Mouse (Mus musculus): Measurements from ENCODE around the gene Tnfrsf13b. TPM values are rescaled to one million over a fixed set of nuclear protein-coding genes. Genes with fewer than 3 reads are reported as not detected.

Tnfrsf13b gene
- total RNA-seq (2021) = 1 to 10 TPM in 1 of 2 experiments, under 1 TPM in 1; 0.99 to 1.4 TPM
- long read RNA-seq, experiment 1, partial matches to known transcripts = 0 of 3 reads
- long read RNA-seq, experiment 1, other reads (novel, unspliced or antisense) = 0 of 3 reads
- long read RNA-seq, experiment 2, transcript Tnfrsf13b-205 (3 exons, 764 nt) = major isoform, 5 of 6 reads
- long read RNA-seq, experiment 2, partial matches to known transcripts = 0 of 6 reads
- long read RNA-seq, experiment 2, other reads (novel, unspliced or antisense) = 0 of 6 reads

- no peak for DNase-seq (ENCODE audit: low spot score in 2 of 2)
These were observed at the start of gene Tnfrsf13b for GRCm38 (mm10) chr11:61126606-61127355. Gene Tnfrsf13b (plus strand): TSS chr11:61126755.

DNA sequence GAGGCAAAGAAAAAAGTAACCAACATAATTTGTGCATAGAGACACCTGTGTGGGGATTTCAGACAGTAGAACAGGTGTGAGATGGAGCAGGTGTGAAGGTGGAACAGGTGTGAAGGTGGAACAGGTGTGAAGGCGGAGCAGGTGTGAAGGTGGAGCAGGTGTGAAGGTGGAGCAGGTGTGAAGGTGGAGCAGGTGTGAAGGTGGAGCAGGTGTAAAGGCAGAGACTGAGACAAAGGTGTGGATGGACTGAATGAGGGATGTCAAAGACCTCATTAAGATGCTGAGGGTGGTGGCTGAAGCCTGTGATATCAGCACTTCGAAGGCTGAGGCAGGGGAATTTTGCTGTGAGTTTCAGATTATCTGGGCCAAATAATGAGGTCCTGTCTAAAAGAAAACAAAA lies 44.9 kb upstream of the Tnfrsf13b start:
- no peak for DNase-seq (ENCODE audit: low spot score in 2 of 2)

GRCm38 (mm10) chr11:61090195-61090594 lies 36.4 kb upstream of the Tnfrsf13b start:
- no peak for DNase-seq (ENCODE audit: low spot score in 2 of 2)

DNA sequence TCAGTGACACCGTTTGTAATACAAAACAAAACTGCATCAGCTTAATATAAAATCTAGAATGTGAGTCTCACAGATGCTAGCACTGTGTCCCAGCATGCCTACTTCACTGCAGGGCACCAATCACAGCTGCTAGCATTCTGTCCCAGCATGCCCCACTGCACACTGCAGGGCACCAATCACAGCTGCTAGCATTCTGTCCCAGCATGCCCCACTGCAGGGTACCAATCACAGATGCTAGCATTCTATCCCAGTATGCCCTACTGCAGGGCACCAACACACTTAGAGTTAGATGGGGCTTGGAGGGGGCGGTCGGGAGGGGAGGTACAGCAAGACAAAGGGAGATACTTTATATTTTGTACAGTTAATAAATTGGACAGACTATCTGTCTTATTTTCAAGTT lies 35.4 kb upstream of the Tnfrsf13b start:
- no peak for DNase-seq (ENCODE audit: low spot score in 2 of 2)

DNA sequence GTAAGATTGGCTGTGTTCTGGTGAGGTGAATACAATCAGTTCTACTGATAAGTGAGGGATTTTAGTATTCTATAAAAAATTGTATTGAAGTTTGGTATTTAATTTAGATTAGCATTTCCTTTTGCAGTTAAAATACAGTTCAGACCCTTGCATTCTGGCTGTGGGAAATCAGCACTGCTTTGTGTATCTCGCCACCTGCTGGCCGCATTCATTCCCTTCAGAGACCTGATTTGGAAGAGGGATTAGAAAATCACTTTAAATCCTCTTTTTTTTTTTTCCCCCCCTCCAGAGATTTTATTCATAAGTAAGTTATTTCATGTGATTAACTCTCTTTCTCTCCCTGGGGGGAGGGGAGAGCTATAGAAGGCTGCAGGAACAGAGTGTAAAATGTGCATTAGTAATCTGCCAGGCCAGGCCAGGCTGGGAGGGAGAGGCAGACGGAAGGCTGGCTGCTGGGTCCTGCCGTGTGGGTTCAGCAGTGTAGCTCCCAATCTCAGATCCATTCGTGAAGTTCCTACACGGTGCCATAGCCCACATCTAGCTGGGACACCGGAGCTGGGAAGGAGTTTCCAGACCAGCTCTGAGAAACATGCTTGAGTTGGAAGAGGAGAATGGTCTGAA lies 34.8 kb upstream of the Tnfrsf13b start:
- peak; percentile 62 to 87 for DNase-seq (ENCODE audit: low spot score in 2 of 2)

GRCm38 (mm10) chr11:61098046-61098445 lies 28.5 kb upstream of the Tnfrsf13b start:
- DNase-seq (ENCODE audit: low spot score in 2 of 2) = no peak

- DNase-seq (ENCODE audit: low spot score in 2 of 2) = no peak
These were observed 23.9 kb upstream of the Tnfrsf13b start for GRCm38 (mm10) chr11:61102397-61103339.

DNA sequence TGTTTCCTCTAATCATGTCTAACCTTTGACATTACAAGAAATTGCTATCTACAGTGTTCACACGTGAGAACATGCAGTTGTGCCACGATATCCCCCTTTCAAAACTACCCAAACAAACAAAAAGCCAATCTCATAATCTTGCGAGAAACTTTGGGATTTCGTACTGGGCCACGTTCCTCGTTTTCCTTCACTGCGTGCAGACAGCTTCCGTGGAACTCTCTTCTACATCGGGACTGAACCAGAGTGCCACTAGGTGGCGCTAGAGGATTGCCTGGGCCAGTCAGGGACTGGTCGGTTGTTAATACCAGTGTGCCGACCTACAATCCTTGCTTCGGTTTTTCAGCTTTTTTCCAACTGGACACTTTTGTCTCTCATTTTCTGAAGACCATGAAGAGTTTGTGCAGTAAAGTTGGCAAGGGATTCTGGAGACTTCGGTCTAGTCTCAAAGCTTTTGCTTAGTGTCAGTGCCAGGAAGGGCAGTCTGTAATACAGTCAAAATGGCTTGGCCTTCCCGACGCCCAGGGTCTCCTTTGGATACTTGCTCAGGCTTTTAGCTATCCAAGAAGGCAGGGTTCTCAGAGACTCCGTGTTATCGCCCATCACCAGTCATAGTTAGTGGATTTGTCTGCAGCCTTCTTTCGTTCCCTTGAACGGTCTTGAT lies 22.2 kb upstream of the Tnfrsf13b start:
- DNase-seq (ENCODE audit: low spot score in 2 of 2) = peak; percentile 78 to 90

DNA sequence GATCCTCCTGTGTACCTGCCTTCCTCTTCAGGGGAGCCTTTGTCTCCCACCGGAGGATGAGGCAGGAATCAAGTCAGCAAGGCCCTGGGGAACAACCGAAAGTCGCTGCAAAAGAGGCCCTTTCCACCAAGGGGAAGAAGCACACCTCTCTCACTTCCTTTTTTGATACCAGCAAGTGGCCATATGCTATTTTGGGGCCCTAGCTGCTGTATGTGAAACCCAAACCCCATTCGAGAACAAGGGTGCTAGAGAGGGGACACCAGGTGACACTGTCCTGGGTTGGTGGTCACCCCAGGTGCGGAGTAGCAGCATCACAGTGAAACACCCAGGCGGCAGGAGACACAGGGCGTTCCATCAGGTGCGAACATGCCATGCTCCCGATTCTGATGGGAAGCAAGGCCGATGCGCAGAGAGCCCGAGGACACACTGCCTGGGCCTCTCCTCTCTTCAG lies 17.6 kb upstream of the Tnfrsf13b start:
- DNase-seq (ENCODE audit: low spot score in 2 of 2) = no peak

GRCm38 (mm10) chr11:61109707-61110106 lies 16.8 kb upstream of the Tnfrsf13b start:
- no peak for DNase-seq (ENCODE audit: low spot score in 2 of 2)

GRCm38 (mm10) chr11:61110113-61110512 lies 16.4 kb upstream of the Tnfrsf13b start:
- DNase-seq (ENCODE audit: low spot score in 2 of 2) = no peak

DNA sequence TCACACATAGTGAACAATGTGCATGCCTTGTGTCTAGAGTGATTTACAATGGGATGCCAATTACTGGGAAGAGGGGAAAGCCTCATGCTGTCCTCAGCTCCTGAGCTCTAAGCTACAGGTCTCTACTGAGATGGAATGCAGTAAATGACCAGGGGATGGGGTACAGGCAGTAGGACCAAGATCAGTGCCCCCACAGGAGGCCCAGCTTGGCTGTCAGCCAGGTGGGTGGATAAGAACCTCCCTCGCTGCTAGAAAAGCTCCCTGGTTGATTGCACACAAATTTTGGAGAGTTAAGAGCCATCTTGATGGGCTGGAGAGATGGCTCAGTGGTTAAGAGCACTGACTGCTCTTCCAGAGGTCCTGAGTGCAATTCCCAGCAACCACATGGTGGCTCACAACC lies 15.6 kb upstream of the Tnfrsf13b start:
- no peak for DNase-seq (ENCODE audit: low spot score in 2 of 2)

DNA sequence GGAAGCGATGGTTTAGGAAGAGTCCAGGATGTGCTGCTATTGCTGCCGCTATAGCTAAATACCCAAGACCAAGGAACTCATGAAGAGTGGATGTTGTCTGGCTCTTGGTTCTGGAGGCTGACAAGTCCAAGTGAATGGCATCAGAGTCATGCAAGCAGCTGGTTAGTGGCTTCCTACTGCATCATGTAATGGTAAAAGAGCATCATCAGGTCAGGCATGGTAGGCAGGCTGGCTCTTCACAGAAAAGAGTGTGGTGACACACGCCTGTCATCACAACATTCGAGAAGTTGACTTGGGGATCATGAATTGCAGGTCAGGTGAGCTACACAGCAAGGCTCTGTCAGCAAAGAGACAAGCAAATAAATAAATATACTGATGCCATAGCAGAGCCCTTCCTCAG lies 15.1 kb upstream of the Tnfrsf13b start:
- no peak for DNase-seq (ENCODE audit: low spot score in 2 of 2)

DNA sequence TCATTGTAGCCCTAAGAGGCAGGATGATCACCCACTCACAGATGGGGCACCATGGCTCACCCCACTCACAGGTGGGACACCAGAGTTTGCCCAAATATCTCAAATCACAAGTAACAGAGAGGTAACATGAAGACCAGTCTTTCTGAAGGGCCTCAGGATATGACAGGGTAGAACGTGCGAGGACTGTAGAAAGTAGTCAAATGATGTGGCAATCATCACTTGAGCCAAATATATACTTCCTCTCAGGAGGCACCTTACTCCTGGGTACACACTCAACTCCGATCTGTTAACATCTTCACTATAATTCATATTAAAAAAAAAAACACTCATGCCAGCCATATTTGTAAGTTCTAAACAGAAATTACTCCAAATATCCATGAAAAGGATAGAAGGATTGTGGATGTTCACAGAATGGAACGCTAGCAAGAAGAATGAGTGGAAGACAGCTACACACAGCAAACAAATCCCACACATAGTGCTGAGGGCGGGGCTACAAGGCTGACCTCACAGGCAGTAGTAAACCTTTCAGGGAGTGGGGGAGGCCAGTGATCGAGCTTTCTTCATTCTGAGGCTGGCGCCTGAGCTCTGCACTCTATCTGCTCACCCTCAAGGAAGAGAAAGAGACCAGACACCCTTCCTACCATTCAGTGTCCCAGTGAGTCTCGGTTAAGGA lies 14.1 kb upstream of the Tnfrsf13b start:
- DNase-seq (ENCODE audit: low spot score in 2 of 2) = no peak

DNA sequence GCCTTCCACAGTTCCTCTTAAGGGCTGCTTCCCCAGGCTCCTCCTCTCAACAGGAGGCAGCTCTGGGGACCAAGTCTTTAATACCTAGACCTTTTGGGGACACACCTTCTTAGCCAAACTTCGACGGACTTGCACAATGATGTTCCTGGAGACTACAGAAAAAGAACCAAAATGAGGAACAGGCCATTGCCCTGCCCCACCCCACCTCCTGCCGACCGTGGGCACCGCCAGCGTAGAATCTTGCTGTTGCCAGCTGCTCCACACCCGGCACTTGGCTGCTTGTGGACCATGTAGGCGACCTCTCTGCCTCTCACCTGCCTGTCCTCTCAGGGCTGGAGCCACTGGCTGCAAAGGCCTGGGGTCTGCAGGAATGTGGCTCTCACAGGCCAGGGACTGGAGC lies 10.3 kb upstream of the Tnfrsf13b start:
- no peak for DNase-seq (ENCODE audit: low spot score in 2 of 2)

GRCm38 (mm10) chr11:61119996-61120583 lies 6.5 kb upstream of the Tnfrsf13b start:
- no peak for DNase-seq (ENCODE audit: low spot score in 2 of 2)

DNA sequence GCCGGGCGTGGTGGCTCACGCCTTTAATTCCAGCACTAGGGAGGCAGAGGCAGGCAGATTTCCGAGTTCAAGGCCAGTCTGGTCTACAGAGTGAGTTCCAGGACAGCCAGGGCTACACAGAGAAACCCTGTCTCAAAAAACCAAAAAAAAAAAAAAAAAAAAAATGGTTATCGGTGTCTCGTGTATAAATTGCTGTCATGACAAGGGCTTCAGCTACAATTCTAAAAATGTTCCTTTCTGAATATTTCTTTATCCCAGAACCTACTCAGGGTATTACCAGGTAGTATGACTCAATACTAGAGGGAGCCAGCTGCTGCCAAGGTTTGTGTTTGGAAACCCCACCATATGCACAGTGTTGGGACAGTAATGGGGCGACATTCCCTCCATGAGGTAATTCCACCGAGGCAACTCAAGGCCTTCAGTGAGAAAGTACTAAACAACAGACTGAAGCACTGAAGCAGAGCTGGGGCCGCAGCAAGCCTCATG lies 4.2 kb upstream of the Tnfrsf13b start:
- DNase-seq (ENCODE audit: low spot score in 2 of 2) = no peak

GRCm38 (mm10) chr11:61122769-61123288 lies 3.7 kb upstream of the Tnfrsf13b start:
- no peak for DNase-seq (ENCODE audit: low spot score in 2 of 2)

GRCm38 (mm10) chr11:61123886-61124285 lies 2.7 kb upstream of the Tnfrsf13b start:
- no peak for DNase-seq (ENCODE audit: low spot score in 2 of 2)

All from layer of hippocampus, postnatal 14 days (tissue).